Mouse (Mus musculus): Measurements from ENCODE around the gene Lrrc75b. TPM values are rescaled to one million over a fixed set of nuclear protein-coding genes. Genes with fewer than 3 reads are reported as not detected.
"Not testable (repeated sequence)": the region's sequence is repeated elsewhere in the genome, so short reads cannot be mapped to it uniquely, and the experiment has no call there.

Lrrc75b gene
- total RNA-seq, 2 experiments from 2014 or later, result 0.17 to 0.36 TPM

DNA sequence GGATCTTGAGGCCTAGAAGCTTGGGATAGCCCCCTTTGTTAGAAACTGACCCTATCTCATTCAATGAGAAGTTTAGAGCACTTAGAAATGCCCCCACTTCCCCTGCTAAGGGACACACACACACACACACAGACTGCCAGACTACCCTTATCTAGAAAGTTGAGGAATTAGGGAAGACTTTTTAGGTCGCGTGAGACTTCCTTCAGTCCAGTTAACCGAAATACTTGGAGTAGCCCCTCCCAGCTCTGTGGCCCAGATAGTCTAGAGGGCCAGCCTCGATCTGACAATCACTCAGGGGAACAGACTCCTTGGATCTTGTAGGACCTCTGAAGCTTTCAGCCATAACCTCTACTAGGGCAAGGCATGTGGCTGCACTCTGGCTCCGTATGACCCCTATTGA, 7.9 kb upstream of the Lrrc75b start:
- no peak for DNase-seq

DNA sequence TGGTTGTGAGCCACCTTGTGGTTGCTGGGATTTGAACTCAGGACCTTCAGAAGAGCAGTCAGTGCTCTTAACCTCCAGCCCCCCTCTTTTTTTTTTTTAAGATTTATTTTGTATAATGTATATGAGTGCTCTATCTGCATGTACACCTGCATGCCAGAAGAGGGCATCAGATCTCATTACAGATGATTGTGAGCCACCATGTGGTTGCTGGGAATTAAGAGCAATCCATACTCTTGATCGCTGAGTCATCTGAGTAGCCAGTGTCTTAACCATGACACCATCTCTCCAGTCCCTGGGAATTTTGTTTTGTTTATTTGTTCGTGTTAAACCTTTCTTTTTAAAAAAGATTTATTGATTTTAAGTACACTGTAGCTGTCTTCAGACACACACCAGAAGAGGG, 6.6 kb upstream of the Lrrc75b start:
- DNase-seq, result not testable (repeated sequence)

DNA sequence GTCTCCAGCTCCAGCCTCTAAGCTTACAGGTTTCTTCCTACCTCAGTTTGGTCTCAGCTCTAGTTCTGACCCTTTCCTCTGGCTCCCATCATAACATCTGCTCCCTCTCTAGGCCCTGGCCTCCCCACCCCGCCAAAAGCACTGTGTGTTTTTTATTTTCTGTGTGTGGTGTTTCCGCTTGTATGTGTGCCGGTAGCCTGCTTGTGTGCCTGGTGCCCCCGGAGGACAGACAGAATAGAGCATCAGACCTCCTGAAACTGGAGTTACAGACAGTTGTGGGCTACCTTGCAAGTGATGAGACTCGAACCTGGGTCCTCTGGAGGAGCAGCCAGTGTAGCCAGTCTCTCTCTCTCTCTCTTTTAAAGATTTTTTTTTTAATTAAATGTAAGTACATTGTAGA, 6.2 kb upstream of the Lrrc75b start:
- no peak for DNase-seq

DNA sequence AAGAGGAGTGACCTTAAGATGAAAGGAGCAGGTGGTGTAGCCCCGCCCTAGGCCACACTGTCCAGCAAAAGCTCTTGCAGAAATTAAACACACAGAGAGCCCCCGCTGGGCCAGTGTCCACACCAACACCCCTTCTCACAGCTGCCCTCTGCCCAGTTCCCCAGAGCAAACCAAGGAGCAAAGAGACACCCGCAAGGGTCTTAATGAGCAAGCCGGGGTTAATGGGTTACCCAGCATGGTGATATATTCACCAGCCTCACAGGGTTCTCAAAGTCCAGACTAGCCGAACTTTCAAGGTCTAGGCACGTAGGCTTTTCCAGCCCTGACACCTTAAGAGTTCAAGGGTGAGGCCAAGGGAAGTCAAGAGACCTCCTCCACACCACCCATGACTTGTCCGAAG, 5.8 kb upstream of the Lrrc75b start:
- DNase-seq, result no peak

DNA sequence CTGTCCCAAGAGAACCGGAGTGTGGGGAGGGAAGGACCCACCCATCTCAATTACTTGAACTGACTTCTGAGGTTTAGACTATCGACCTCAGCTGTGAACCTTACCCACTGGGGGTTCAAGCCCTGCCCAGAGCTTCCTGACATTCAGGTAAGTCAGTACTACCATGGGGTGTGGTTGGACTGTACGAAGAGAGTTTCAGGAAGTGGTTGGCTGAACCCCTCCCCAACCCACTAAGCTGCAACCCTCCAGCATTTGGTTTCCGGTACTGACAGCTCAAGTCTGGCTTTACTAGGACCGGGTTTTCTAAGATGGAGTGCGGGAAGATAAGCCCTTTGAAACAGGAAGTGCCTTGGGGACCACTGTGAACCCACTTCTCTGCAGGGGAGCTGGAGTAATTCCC, 5.3 kb upstream of the Lrrc75b start:
- DNase-seq, result no peak

DNA sequence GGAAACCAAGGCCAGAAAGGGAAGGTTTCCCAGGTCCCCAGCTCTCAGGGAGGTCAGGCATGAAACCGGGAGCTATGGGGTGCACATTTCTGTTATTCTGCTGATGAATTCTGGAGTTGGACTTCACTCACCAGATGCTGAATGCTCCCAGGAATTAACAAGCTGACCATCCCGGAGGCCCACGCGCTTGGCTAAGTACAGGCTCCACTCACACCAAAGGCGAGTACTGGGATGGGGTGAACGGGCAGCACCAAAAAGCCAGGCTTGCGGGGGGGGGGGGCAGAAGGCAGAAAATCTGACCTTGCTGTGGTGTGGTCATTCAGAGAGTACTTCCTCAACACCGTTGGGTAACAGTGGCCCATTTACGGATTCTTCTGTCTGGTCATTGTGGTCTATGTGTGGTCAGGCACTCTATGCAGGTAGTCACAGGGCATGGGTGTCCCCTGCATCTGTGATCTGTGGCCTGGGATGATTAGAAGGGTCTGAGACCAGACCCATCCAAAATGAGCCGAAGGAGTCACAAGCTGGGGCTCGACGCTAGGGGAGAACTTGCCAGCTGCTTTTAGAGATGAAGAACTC, 4.6 kb upstream of the Lrrc75b start:
- DNase-seq, result no peak

DNA sequence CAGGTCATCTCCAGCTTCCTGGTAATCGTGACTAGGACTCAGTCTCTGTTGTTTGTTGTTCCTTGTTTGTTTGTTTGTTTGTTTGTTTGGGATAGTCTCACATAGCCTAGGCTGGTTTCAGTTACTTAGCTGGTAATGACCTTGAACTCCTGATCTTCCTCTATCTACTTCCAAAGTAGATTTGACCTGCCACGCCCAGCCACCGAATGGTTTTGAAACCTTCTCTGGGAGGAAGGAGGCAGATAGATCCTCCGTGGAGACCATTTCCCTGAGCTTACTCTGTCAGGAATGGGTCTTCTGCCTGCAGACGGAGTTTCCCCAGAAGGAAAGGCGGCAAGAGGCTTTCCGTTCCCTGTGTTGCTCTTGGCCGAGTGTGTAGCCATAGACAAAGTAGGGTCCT, 2.5 kb upstream of the Lrrc75b start:
- no peak for DNase-seq

DNA sequence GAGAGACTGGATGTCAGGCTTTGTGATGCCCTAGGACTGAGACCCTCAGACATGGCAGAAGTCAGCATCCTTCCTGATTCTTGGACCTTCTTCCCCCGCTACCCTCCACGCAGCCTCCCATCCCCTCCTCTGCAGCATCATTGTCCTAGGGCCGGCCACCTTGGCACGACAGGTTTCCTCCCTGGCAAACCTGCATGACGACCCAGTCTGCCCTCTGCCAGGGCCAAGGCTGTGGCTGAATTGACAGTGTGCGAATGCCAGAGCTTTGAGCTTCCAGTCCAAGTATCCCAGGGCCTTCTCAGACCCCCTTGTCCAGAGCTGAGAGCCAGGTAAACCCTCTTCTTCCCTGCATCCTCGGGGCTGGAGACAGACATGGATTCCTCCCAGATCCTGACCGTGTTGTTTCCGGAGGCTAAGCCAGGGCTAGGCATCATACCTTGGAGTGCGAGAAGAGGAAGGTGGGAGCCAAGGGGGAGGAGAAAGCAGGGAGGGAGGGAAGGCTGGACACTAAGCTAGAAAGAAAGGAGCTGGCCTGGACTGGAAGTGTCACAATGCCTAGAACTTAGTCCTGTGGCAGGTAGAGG, 1.0 kb upstream of the Lrrc75b start, which contains the start of gene Ggt1:
TSS of gene Ggt1 (plus strand) at position 534 of the 584 bp plus-strand sequence.
- no peak for DNase-seq

DNA sequence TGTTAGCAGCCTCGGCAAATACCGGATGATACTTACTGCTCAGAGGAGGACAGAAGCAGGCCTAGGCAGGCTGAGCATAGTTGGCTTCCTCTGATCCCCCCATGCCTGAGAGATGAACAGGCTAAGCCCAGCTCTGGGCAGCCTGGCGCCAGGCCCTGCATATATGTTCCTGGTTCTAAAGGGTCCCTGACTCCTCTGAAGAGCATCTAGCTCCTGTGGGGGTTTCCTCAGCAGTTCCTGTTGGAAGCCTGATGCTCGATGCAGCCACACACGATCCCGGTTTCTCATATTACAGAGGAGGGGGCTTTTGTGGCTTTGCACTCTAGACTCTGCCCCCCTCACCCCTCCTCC, 394 bp upstream of the Lrrc75b start:
- no peak for DNase-seq

DNA sequence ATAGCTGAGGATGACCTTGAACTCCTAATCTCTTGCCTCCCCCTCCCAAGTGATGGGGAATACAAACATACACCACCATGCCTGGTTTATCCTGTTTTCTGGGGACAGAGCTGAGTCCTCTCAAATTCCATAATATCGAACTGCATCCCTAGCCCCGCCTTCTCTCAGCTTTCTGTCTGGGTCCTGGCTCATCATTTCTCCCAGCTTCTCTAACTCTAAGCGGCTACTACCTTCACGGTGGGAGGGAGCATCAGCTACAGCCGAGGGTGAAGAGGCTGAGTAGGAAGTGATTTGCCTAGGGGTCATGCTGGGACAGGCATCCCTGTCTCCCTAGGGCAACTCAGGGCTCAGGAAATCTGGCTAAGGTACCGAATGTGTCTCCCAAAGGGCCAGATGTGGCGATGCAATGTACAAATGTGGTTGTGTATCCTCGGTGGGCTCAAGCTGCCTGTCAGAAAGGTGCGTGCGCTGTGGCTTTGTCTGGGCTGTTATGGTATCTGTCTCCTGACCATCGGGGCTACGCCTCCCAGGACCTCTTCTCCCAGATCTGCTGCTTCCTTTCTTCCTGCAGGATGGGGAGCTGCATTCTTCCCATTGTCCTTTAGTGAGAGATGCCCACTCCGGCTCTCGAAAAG, 972 bp downstream of the Lrrc75b start:
- no peak for DNase-seq

DNA sequence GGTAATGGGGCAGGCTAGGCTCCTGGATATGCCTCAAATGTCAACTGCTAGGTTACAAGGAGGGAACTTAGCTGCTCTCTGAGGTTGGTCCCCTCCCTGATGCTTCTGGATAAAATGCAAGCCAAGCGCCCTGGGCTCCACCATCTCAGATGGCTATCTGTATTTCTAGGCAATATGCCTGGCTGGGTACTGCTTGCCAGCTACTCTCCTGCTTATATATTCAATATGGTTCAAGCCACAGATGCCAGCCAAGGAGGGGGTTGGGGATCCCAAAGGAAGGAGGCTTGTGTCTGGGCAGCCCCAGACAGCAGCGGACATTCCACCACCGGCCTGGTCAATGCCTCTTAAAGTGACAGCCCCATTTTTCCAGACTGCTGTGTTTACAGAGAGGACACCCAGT, 1.6 kb downstream of the Lrrc75b start:
- no peak for DNase-seq

DNA sequence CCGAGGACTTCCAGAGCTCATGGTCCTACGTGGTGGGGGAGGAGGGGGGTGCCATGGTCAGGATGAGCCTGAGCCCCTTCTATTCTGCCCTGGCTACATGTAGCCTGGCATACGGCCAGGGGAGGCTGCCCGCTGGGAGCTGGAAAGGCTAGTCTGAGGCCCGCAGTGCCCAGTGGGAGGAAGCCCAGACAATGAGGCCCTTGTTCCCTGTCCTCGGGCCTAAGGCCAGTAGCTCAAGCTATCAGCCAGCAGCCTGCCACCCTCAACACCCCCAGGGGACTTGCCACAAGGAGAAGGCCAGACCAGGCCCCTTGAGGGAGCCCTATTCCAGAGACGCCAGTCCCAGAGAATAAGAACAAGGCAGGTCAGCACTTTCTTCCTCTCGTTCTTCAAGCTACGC, 4.1 kb downstream of the Lrrc75b start:
- DNase-seq, result peak in 1 of 2 experiments; percentile 23

DNA sequence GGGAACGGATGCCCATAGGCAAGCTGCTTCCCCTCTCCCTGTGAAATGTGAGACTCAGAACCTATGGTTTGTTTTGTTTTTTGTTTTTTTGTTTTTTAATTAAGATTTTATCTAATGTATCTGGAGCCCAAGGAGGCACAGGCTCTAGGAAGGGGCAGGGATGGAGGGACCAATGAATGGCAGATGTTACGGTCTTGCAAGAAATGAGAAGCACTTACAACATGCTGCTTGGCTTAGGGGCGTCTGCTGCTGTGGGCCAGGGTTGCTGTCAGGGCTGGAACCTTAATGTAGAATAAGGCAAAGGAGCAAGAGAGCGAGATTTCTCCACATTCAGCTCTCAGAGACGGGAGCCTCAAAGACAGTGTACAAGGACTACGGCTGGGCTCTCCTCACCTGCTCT, 4.6 kb downstream of the Lrrc75b start:
- no peak for DNase-seq

DNA sequence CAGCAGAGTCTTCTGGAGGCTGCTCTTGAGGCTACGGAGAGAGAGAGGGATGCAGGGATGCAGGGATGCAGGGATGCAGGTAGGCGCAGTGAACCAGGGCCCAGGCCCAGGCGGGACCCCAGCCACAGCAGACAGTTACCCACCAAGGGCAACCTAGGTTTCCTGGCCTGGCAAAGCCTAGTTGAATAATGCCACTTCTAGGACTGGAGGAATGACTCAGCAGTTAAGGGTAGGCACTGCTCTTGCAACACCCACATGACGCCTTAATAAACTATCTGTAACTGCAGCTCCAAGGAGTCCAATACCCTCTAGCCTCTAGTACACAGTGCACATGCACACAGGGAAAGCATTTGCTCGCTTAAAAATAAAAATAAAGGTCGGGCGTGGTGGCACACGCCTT, 6.0 kb downstream of the Lrrc75b start:
- DNase-seq, result no peak

DNA sequence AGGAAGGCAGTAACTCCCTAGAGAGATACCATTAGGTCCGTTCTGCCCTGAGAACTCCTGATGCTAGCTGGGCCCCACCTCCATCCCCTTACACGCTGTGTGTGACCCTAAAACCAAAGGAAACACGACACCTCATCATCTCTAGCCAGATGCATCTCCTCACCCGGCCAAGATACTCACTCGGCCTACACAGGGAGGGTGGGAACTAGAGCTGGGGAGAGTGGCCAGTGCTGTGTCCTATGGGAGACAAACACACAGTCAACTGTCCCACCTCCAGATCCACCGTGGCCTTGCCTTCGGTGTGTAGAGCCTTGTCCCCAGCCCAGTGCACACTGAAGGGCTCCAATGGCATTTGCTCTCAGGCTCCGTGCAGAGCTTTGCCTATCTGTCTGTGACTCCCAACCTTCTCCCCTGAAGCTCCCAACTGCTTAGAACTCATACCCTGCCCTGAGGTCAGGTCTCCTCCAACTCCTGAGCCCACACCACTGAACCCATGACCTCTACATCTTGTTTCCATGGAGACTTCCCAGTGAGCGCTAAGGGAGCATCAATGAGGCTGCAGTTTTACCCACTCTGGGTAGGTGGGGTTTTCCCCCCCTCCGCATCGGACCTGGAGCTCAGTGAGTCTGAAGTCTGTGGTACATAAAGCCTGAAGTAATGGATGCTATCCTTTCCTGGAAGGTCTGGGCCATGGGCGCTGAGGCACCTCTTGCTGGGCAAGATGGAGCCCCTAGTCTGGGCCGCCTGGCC, 7.3 kb downstream of the Lrrc75b start:
- no peak for DNase-seq

DNA sequence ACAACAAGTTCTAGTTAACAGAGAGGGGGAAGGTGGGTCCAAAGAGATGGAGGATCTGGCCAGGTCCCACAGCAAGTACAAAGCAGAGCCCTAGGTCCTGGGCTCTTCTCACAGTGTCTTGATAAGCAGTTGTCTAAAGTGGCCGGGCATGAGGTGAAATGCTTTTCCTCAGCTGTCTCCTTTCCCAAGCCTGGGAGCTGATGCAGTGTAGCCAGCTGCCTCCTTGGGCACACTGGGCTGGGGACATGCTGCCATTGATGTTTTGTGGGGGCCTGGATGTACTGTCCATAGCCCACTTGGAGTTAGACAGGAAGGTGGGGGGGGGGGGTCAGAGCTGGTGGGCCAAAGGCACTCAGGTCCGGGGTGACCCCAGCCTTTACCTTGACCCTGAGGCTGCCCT, 8.0 kb downstream of the Lrrc75b start:
- DNase-seq, result no peak

DNA sequence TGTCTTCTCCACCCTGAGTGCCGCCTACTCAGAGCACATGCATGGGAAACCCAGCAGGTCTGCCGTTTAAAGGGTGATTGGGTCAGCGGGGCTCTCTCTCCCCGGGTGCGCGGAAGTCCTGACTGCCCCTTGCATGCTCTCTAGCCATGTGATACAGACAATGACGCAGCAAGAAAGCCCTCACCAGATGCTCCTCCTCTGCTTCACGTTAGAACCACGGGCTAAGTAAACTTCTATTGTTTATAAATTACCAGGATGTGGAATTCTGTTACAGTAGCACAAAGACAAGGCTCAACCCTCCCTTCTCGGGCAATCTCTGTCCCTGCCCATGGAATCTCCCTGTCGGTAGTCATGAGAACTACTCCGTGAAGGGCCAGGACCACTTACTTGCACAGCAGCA, 9.0 kb downstream of the Lrrc75b start:
- no peak for DNase-seq

DNA sequence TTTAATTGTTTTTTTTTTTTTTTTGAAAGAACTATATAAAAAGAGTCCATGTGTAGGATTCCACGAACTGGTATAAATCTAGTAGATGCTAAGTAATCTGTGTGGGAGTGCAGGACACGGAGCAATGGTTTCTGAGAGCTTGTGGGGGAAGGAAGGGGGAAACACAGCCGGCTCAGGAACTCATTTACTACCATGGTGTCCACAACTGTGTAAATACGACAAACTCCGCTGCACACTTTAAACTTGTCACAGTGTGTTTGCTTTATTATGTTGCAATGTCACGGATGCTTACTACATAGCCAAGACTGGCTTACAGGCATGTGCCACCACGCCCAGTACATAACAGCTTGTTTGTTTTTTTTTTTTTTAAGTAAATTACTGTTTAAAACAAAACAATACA, 10.2 kb downstream of the Lrrc75b start:
- no peak for DNase-seq

DNA sequence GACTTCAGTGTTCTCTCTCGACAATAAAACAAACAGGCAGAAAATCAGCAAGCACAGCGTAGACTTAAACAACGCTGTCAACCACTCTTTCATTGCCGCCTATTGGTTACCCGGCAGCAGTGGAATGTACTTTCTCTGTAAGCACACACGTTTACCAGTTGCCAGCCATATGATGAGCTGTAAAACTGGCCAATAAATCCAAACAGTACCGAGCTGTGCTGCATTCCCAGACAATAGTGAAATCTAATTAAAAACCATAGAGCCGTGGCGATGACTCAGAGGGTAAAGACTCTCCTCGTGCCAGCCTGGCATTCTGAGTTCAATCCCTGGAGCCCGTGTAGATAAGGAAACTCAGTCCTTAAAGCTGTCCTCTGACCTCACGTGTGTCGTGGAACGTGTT, 11.6 kb downstream of the Lrrc75b start:
- DNase-seq, result no peak

DNA sequence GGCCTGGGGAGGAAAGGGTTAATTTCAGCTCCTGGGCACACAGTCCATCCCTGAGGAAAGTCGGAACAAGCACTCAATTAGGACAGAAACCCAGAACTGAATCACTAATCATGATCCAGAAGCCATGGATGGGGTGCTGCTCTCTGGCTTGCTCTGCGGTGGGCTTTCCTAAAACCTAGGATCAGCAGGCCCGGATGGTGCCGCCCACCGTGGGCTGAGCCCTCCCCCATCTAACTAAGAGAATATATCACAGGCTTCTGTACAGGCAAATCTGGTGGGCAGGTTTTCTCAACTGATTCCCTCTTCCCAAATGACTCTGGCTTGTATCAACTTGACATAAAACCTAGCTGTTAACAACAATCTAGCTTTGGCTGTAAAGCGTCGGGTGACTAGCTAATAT, 12.2 kb downstream of the Lrrc75b start:
- DNase-seq, result no peak

DNA sequence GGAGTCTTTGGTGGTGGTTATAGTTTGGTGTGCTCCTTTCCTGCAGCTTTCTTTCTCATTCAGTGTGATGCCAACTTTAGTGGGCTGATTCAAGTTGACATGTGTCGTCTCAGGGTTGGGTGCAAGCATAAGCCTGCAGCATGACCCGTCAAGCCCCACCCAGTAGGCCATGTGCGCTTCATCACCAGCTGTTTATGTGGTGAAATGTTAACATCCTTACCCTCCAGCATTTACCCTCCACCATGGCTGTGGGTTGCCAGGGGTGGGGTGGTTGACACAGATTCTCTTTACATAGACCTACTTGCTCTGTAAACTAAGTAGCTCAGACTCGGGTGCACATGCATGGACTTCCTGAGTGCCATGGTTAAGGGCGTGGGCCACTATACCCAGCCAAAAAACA, 24.0 kb downstream of the Lrrc75b start:
- no peak for DNase-seq

DNA sequence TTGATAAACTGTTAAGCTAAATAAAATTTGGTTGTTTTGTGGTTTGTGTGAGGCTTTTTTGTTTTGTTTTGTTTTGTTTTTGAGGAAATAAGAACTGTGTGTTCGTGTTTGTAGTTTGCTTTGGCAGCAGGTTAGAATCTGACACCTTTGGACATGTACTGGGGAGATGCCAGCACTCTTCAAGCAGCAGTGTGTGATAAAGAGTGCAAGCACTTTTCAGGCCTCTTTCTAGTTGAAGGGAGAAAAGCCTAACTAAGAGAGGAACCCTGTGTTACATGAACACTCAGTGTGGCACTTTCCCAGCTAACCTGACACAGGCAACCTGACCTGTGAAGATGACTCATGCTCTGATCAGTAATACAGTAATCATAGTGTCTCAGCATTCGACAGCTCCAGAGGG, 24.7 kb downstream of the Lrrc75b start:
- no peak for DNase-seq

DNA sequence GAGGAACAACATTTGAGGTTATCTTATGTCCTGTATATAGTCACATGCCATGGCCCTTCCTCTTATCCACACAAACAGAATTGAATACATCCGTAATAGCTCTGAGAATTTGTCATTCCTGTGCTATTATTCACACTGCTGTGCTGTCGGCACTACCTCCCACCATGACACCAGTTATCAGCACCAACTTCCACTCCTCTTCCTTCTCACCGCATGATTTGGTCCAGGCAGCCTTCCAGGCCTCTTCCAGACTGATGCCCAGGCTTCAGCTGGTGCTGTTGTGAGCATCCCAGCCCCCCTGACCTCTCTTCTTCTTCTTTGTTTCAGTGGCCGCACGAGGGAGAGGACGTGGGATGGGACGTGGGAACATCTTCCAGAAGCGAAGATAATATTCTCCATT, 25.2 kb downstream of the Lrrc75b start:
- DNase-seq, result no peak

DNA sequence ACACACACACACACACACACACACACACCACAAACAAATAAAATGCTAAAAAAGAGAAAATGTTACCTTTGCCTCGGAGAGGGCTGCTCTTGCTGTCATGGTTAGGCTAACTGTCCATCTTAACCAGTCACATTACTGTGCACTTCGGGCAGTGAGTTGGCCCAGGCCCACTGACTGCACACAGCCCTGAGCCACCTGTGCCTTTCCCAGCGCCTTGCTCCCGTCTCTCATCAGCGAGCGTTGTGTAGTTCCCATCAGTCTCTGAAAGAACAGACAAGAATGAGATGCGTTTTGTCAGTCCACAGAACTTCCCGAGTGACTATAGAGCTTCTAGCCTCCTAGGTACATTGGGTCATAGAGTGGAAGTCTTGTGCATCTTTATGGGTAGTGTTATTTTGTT, 25.9 kb downstream of the Lrrc75b start:
- DNase-seq, result no peak
